Mouse (Mus musculus): Measurements from ENCODE around the gene Clec18a. TPM values are rescaled to one million over a fixed set of nuclear protein-coding genes. Genes with fewer than 3 reads are reported as not detected.

The Clec18a gene
- polyA plus RNA-seq, 1 experiment = 0.04 TPM

- WGBS = 61% methylated on average over 10 of the region's 10 CpGs
- no peak for TF ChIP-seq POLR2A (IDR thresholded peaks at IDR 0.05; ENCODE audit: control insufficient read depth, extremely low read depth, insufficient read depth, low read length, poor library complexity)
- no peak for TF ChIP-seq CTCF (IDR thresholded peaks at IDR 0.05; ENCODE audit: borderline replicate concordance, control insufficient read depth, extremely low read depth, insufficient read depth, low read length, poor library complexity)
- no peak for DNase-seq
- H3K27ac ChIP-seq (ENCODE audit: control insufficient read depth, insufficient read depth, low read length) = no peak overlapping the region
- H3K27me3 ChIP-seq (ENCODE audit: control insufficient read depth, insufficient read depth, low read length) = no peaks in the 10 kb centered on the region
- H3K4me1 ChIP-seq (replicated peaks; ENCODE audit: control insufficient read depth, insufficient read depth, low read length) = 0 out of 2 replicates have a peak, but pooled peaks cover 2% of the 10 kb centered on the region
- H3K36me3 ChIP-seq (ENCODE audit: control insufficient read depth, insufficient read depth, low read length) = no peaks in the 10 kb centered on the region
- H3K4me3 ChIP-seq (ENCODE audit: control insufficient read depth, insufficient read depth, low read length) = no peak overlapping the region
Observed at GRCm38 (mm10) chr8:111067439-111067838, 24.8 kb downstream of the Clec18a start.

DNA sequence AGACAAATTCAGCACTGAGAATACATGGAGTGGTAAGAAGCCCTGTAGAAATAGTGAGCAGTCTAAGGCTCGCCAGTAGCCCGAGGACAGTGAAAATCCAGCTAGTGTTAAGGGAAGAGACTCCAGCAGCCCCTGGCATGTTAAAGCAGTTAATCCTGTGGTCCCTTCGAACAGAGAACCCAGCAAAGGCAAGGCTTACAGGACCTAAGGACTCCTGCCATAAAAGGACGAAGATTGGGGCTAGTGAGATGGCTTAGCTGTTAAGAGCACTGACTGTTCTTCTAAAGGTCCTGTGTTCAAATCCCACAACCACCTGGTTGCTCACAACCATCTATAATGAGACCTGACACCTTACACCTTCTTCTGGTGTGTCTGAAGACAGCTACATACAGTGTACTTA, 25.9 kb downstream of the Clec18a start:
- 71% methylated on average over 4 of the region's 4 CpGs for WGBS
- Histone ChIP-seq H3K36me3 (ENCODE audit: control insufficient read depth, insufficient read depth, low read length) (no peaks in the 10 kb centered on the region), H3K4me3 (ENCODE audit: control insufficient read depth, insufficient read depth, low read length) (no peak overlapping the region), H3K27ac (ENCODE audit: control insufficient read depth, insufficient read depth, low read length) (no peak overlapping the region), H3K4me1 (replicated peaks; ENCODE audit: control insufficient read depth, insufficient read depth, low read length) (peaks cover 7% of the 10 kb centered on the region; the same call in 1 of the 2 replicates), H3K27me3 (ENCODE audit: control insufficient read depth, insufficient read depth, low read length) (no peaks in the 10 kb centered on the region)
- TF ChIP-seq POLR2A (IDR thresholded peaks at IDR 0.05; ENCODE audit: control insufficient read depth, extremely low read depth, insufficient read depth, low read length, poor library complexity) = no peak
- no peak for TF ChIP-seq CTCF (IDR thresholded peaks at IDR 0.05; ENCODE audit: borderline replicate concordance, control insufficient read depth, extremely low read depth, insufficient read depth, low read length, poor library complexity)
- no peak for DNase-seq

DNA sequence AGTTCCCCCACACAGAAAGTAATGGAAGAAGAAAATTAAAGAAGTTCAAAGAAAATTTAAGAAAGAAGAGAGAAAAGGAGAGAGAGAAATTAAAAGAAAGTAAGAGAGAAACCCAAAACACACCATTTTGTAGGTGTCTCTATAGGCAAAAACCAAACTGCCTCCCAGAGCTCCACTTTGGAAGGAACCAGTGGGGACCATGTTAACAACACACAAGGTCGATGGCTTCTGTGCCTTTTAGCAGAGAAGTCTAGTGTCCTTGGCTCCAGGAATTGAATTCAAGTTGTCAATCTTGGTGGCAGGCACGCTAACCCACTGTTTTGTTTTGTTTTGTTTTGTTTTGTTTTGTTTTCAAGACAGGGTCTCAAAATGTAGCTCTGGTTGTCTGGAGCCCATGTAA, 29.3 kb downstream of the Clec18a start:
- Histone ChIP-seq H3K4me1 (replicated peaks; ENCODE audit: control insufficient read depth, insufficient read depth, low read length) (peaks cover 7% of the 10 kb centered on the region; the same call in 1 of the 2 replicates), H3K27me3 (ENCODE audit: control insufficient read depth, insufficient read depth, low read length) (no peaks in the 10 kb centered on the region), H3K4me3 (ENCODE audit: control insufficient read depth, insufficient read depth, low read length) (no peak overlapping the region), H3K27ac (ENCODE audit: control insufficient read depth, insufficient read depth, low read length) (no peak overlapping the region), H3K36me3 (ENCODE audit: control insufficient read depth, insufficient read depth, low read length) (no peaks in the 10 kb centered on the region)
- 76% methylated on average over 2 of the region's 2 CpGs for WGBS
- no peak for TF ChIP-seq CTCF (IDR thresholded peaks at IDR 0.05; ENCODE audit: borderline replicate concordance, control insufficient read depth, extremely low read depth, insufficient read depth, low read length, poor library complexity)
- TF ChIP-seq POLR2A (IDR thresholded peaks at IDR 0.05; ENCODE audit: control insufficient read depth, extremely low read depth, insufficient read depth, low read length, poor library complexity) = no peak
- no peak for DNase-seq

GRCm38 (mm10) chr8:111062072-111062757, 30.0 kb downstream of the Clec18a start:
- no peak overlapping the region for H3K27ac ChIP-seq (ENCODE audit: control insufficient read depth, insufficient read depth, low read length)

DNA sequence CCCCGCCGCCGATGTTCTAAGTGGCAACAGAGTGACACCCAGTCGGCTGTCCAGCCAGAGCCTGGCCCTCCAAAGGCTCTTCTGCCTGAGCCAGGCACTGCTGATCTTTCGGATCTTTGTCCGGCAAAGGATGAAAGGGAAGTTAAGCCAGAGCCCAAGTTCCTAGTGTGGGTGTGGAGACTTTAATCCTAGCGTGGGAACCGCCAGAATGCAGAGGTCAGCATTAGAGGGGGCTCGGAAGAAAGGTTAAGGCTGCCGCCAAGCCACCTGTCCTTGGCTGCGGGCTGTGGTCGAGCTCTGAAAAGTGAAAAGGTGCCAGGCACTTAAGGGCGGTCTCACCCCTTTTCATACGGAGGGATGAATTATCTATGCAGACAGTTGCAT, 30.5 kb downstream of the Clec18a start:
- 1% methylated on average over 14 of the region's 14 CpGs for WGBS
- TF ChIP-seq POLR2A (IDR thresholded peaks at IDR 0.05; ENCODE audit: control insufficient read depth, extremely low read depth, insufficient read depth, low read length, poor library complexity) (no peak), CTCF (IDR thresholded peaks at IDR 0.05; ENCODE audit: borderline replicate concordance, control insufficient read depth, extremely low read depth, insufficient read depth, low read length, poor library complexity) (no peak)

More at GRCm38 (mm10) chr8:111062072-111062757, 30.0 kb downstream of the Clec18a start:
- under 1% methylated on average over 27 of the region's 27 CpGs for WGBS
- Histone ChIP-seq H3K36me3 (ENCODE audit: control insufficient read depth, insufficient read depth, low read length) (no peaks in the 10 kb centered on the region), H3K4me1 (replicated peaks; ENCODE audit: control insufficient read depth, insufficient read depth, low read length) (peaks cover 8% of the 10 kb centered on the region), H3K27me3 (ENCODE audit: control insufficient read depth, insufficient read depth, low read length) (no peaks in the 10 kb centered on the region), H3K4me3 (ENCODE audit: control insufficient read depth, insufficient read depth, low read length) (peak overlapping the region; percentile 91)
- DNase-seq = peak; percentile 86
- no peak for TF ChIP-seq CTCF (IDR thresholded peaks at IDR 0.05; ENCODE audit: borderline replicate concordance, control insufficient read depth, extremely low read depth, insufficient read depth, low read length, poor library complexity)
- TF ChIP-seq POLR2A (IDR thresholded peaks at IDR 0.05; ENCODE audit: control insufficient read depth, extremely low read depth, insufficient read depth, low read length, poor library complexity) = no peak

DNA sequence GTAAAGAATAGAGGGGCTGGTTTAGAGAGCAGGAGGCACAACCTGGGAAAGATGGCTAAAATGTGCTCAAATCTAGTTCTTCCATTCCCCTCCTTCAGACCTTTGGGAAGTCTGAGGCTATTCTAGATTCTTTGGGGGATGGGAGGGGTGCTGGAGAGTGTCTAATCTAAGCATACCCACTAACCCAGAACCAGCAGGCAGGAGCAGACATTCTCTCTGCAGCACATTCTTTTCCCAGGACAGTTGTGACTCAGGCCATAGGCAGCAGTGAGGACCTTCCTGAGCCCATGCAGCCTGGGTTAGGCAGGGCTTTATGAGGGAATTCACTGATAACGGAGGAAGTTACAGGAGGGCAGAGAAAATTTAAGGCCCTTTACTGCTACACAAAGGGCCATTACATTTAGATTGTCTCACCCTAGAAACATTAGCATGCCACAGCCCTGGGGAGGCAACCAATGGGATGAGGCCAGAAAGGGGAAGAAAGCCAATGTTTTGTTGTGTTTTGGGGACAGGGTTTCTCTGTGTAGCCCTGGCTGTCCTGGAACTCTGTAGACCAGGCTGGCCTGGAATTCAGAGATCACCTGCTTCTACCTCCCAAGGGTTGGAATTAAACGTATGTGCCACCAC, 33.2 kb downstream of the Clec18a start:
- WGBS = 94% methylated on average over 2 of the region's 2 CpGs
- no peak for TF ChIP-seq POLR2A (IDR thresholded peaks at IDR 0.05; ENCODE audit: control insufficient read depth, extremely low read depth, insufficient read depth, low read length, poor library complexity)
- no peak for TF ChIP-seq CTCF (IDR thresholded peaks at IDR 0.05; ENCODE audit: borderline replicate concordance, control insufficient read depth, extremely low read depth, insufficient read depth, low read length, poor library complexity)
- peaks cover 12% of the 10 kb centered on the region for H3K4me1 ChIP-seq (replicated peaks; ENCODE audit: control insufficient read depth, insufficient read depth, low read length)
- DNase-seq = no peak
- H3K36me3 ChIP-seq (ENCODE audit: control insufficient read depth, insufficient read depth, low read length) = peaks cover 12% of the 10 kb centered on the region
- no peak overlapping the region for H3K27ac ChIP-seq (ENCODE audit: control insufficient read depth, insufficient read depth, low read length)
- no peaks in the 10 kb centered on the region for H3K27me3 ChIP-seq (ENCODE audit: control insufficient read depth, insufficient read depth, low read length)
- no peak overlapping the region for H3K4me3 ChIP-seq (ENCODE audit: control insufficient read depth, insufficient read depth, low read length)

More for the DNA sequence above, 30.5 kb downstream of the Clec18a start:
- Histone ChIP-seq H3K36me3 (ENCODE audit: control insufficient read depth, insufficient read depth, low read length) (no peaks in the 10 kb centered on the region), H3K4me3 (ENCODE audit: control insufficient read depth, insufficient read depth, low read length) (peak overlapping the region; percentile 91), H3K4me1 (replicated peaks; ENCODE audit: control insufficient read depth, insufficient read depth, low read length) (peaks cover 12% of the 10 kb centered on the region), H3K27me3 (ENCODE audit: control insufficient read depth, insufficient read depth, low read length) (no peaks in the 10 kb centered on the region), H3K27ac (ENCODE audit: control insufficient read depth, insufficient read depth, low read length) (no peak overlapping the region)
- DNase-seq = no peak

Measured in thymus, adult 2 months (tissue).